Mouse (Mus musculus) cerebellum, adult 2 months (tissue): ENCODE measurements around the gene Fosl2.

Experiments used
- CTCF ChIP-seq: fragments of 200-500 bp; IDR thresholded peaks from 2 replicates; pipeline ENCODE4 v1.5.1; 2011; ENCODE audit warnings: low read depth, mild to moderate bottlenecking, control low read depth, low read length, moderate library complexity, borderline replicate concordance; ENCODE audit not compliant: insufficient read depth
- POLR2A ChIP-seq: fragments of 200-500 bp; IDR thresholded peaks from 2 replicates; pipeline ENCODE4 v1.6.1; 2011; ENCODE audit warnings: low read length, control low read depth, borderline replicate concordance; ENCODE audit not compliant: insufficient read depth

DNA sequence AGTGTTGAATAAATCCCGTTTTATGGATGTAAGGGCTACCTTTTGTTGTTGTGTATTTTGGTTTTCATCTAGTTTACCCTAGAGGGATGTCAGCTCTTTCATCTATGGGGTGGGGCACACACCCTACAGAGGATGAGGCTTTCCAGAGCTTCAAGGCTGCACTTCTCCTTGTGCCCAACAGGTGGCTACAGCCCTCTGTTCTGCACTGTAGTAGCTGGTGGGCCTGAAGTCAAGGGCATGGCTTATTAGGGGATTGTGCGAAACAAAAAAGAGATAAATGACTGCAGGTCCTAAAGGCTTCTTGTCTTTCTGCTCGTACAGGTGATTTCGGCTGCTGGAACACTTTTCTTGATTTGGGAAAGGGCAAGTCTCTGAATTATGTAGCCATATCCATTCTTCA, 69.1 kb downstream of the Fosl2 start:
- TF ChIP-seq CTCF (peak; percentile 47), POLR2A (no peak)
